Mouse (Mus musculus): ENCODE results near the gene Tmem60. TPM values are rescaled to one million over a fixed set of nuclear protein-coding genes. Genes with fewer than 3 reads are reported as not detected.

Gene Tmem60
- 10 to 100 TPM; 22.7 to 24.8 TPM for total RNA-seq (2021)

DNA sequence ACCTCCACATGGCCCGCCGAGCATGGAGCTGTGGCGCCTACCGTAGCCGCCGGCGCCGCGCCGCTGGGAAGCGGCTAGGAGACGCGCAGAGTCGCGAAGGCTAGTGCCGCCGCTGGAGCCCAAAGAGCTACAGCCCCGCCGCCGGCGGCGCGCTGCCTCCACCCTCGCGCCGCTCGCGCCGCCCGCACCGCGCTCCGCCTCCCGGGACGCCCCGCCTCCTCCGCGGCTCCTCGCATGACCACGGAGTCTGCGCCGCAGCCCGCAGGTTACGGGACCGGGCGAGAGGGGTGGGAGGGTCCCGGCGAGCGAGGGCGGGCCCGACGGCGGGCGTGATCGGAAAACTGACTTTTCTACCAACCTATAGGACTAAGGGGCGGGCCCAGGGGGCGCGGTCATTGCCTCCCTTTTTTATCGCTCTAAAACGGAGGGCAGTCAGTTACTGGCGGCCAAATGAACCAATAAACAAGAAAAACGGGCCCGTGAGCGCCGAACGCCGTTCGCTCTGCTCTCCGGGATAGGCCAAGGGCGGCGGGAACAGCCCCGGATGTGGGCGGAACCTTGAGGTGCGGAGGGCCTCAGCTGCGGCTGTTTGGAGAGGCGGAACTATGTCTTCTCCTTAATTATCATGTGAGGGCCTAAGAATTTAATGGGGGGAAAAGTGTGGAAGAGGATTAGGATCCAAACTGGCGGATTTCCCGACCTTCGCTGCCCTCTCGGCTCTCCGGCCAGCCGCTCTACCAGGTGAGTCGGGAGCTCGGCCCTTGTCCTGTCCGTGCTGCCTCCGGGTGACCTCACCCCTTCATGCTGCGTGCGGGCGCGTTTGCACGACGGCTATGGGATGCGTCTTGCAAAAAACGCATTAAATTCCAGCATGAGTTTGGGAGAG, at the start of gene Tmem60, which contains the start of gene Phtf2:
Gene Tmem60 (plus strand): TSS at position 277 of the 886 bp plus-strand sequence.
Gene Phtf2 (minus strand): TSS at position 210 of the 886 bp plus-strand sequence.
- DNase-seq (ENCODE audit: extremely low spot score in 1 of 2, low spot score in 1 of 2), result peak; percentile 86 to 94

DNA sequence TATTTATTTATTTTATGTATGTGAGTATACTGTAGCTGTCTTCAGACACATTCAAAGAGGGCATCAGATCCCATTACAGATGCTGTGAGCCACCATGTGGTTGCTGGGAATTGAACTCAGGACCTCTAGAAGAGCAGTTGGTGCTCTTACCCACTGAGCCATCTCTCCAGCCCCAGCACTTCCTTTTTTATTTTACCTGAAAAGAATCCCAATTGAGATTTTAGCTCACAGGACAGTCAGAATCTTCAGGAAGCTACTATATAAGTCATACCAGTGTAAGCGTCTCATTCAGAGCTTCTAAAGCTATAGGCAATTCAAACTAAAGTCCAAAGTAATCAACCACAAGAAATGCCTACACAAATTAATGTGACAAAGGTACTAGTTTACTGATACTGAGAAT, 47.6 kb upstream of the Tmem60 start:
- DNase-seq (ENCODE audit: extremely low spot score in 1 of 2, low spot score in 1 of 2), result no peak

DNA sequence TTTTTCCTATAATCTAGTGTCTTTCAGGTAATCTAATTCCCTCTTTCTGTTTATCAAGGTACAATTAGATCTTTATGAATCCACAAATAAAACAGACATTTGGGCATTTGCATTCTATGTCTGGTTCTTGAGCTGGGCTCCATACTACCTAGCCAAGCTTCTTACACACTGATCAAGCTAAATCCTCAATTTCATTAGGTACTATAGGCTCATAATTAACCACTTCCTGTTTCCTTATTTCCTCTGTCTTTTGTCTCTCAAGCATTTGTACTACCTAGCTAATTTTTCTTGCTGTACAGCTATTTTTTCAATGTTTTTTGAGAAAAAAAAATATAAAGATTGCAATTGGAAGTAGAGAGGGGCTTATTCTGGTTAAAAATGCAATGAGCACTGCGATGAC, 44.9 kb upstream of the Tmem60 start:
- no peak for DNase-seq (ENCODE audit: extremely low spot score in 1 of 2, low spot score in 1 of 2)

DNA sequence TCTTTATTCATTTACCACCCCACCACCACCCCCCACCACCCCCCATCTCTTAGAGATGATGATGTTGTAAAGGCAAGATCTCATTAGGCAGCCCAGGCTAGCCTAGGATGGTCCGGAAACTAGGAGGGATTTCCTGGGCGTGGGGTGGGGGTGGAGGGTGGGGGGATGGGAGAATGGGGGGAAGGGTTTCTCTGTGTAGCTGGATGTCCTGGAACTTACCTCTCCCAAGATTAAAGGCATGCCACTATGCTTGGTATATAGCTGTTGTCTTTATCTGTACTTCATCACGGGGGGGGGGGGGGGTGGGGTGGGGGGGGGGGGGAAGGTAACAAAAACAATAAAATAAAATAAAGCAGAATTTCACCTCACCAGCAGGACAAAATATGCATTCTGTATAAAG, 38.6 kb upstream of the Tmem60 start:
- DNase-seq (ENCODE audit: extremely low spot score in 1 of 2, low spot score in 1 of 2), result no peak

DNA sequence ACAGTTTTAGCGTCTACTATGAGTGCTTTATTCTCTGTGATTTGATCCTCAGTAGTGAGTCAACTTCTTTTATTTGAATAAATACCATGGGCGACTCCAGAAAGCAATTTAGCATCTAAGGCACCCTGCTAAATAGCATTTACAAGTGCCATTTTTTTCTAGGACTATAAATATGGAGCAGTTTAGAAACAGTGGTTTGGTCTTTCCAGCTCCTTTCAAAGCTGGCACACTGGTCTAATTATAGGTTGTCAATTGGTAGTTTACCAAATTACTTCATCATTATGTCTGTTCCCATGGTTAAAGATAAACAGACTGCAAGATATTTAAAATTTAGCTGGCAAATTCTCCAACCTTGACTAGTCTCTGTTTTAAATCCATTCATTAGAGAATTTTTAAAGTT, 38.2 kb upstream of the Tmem60 start:
- DNase-seq (ENCODE audit: extremely low spot score in 1 of 2, low spot score in 1 of 2), result no peak

DNA sequence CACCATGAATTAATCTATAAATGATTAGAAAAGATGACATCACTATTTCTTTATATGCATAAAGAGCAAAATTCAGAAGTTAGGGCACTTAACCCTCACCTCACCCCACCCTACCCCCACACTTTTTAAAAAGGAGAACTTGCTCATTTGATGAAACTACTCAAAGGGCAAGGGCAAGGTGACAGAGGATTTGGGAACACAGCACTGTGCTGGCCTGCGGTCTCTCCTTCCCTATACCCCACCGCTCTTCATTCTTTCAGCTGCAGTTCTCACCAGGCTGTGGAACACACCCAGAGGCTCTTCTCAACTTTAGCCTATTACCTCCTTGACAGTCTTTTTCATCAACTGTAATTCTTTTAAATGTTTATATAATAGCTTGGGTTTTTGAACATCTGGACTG, 35.0 kb upstream of the Tmem60 start:
- no peak for DNase-seq (ENCODE audit: extremely low spot score in 1 of 2, low spot score in 1 of 2)

DNA sequence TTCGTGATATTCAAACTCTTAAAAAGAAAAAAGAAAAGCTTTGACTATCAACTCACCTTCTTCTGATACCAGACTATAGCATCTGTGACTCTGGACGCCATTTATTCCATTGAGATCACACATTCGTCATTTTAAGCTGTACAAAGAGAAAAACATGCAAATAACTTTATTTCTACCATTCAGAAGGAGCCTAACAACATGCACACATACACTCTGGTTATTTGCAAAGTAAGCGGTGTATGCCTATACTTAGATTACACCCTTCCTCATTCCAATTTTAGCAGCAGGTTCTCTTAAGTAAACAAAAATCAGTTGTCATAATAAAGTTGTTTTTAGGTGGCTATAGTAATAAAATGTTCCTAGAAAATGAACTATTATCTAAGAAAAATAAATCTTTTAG, 26.9 kb upstream of the Tmem60 start:
- no peak for DNase-seq (ENCODE audit: extremely low spot score in 1 of 2, low spot score in 1 of 2)

DNA sequence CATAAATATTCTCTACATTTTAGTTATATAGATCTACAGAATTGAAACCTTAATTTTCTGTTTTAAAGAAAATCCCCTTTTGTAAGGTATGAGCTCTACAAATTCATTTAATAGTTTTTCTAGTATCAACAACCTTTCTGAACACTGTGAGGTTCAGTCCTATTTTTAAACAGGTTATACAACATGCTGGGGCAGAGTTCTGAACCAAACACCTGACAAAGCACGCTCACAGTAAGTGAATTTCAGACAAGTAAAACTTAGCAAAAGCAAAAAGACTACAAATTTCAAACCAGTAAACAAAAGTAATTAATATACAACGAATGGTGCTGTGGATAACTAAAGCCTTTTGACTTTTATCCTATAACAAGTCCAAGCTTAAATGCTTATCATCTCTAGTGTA, 23.6 kb upstream of the Tmem60 start:
- DNase-seq (ENCODE audit: extremely low spot score in 1 of 2, low spot score in 1 of 2), result no peak

DNA sequence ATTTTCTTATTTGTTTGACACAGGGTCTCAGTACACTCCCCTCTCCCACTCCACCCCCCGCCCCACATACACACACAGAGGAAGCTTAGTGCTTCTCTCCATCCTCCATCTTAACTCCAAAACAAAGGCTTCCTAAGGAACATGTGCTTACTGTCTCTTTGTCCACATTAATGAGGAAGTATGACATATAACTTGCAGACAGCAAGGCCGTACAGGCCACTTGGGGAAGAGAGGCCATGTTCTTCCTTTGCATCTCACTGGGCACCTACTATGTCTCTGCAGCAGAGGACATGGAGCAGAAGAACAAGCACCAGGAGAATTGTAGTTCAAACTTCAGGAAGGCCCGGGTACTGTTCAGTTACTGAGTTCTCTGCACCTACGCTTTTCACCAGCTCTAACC, 21.4 kb upstream of the Tmem60 start:
- no peak for DNase-seq (ENCODE audit: extremely low spot score in 1 of 2, low spot score in 1 of 2)

DNA sequence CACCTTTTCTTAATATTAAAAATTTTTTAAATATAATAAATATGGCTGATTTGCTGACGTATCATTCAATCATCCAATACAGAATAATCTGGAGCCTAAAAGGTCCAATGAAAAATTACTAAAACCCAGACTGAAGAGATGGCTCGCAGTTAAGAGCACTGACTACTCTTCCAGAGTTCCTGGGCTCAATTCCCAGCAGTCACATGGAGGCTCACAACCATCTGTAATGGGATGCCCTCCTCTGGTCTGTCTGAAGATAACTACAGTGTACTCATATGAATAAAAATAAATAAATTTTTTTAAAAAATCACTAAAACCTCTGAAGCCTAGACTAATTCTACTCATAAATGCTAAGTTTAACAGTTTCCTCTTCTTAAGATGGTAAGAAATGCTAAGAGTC, 20.1 kb upstream of the Tmem60 start:
- no peak for DNase-seq (ENCODE audit: extremely low spot score in 1 of 2, low spot score in 1 of 2)

DNA sequence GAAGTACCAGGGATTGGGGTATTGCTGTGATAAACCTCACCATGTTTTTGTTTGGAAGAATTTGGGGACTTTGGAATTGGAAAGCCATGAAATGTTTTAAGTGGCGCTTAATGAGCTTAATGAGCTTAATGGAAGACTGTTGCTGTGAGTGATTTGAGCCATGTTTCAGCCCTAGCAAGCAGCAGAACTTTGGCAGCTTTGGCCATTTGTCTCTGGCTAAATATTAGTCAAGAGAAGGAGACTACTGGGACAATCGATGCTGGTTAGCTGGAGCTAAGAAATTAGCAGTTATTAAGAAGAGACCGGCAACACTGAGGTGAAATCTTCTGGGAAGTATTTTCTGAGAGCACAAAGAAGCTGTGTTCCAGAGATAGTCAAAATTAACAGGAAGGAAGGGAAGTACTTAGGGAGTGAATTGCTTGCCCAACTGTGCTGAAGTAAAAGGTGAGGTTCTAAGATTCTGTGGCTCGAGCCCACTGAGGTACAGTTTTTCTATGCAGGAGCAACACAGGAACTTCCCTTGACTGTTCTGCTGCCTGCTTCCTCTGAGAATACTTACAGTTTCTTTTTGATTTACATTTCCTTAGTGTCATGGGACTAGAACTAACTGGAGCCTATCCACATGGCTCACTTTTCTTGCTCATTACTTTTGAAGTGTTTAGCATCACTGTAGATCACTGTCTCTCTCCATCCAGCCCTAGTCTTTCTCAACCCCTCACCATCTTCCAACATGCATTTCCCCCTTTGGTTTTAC, 17.6 kb upstream of the Tmem60 start:
- no peak for DNase-seq (ENCODE audit: extremely low spot score in 1 of 2, low spot score in 1 of 2)

DNA sequence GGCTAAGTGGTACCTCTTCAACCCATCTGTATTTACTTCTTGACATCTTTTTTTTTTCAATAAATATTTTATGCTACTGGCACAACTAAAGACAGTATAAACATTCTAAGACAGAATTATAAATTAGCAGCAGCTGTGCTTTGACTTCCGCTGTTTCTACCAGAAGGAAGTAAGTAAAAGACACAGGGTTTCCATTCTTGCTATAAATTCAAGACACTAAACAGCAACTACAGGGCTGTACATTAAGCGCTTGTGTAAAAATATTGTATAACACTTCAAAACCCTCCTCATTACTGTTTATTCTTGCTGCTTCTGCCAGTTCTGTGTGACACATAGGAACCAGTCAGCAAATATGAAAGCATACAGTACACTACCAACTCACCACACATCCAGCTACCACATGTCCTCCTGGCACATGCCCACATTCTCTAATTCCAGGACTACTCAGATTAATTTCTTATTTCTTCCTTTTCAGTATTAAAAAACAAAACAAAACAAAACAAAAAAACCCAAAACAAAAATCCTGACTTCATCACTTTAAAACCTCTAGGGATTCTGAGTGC, 16.7 kb upstream of the Tmem60 start:
- no peak for DNase-seq (ENCODE audit: extremely low spot score in 1 of 2, low spot score in 1 of 2)

DNA sequence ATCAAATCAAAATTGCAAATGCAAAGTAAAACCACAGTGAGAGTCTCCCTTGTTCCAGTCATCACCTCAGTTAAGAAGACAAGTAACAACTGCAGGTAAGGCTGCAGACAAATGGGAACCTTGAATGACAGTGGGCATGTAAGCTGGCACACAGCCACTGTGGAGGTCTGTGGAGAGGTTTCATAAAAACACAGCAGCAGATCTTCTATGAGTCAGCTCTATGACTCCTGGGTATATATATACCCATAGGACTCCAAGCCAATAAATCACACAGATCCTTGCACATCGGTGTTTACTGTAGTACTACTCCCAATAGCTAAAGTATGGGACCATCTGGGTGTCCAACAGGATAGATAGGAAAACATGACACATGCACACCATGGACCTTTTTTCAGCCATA, 8.8 kb upstream of the Tmem60 start:
- no peak for DNase-seq (ENCODE audit: extremely low spot score in 1 of 2, low spot score in 1 of 2)

DNA sequence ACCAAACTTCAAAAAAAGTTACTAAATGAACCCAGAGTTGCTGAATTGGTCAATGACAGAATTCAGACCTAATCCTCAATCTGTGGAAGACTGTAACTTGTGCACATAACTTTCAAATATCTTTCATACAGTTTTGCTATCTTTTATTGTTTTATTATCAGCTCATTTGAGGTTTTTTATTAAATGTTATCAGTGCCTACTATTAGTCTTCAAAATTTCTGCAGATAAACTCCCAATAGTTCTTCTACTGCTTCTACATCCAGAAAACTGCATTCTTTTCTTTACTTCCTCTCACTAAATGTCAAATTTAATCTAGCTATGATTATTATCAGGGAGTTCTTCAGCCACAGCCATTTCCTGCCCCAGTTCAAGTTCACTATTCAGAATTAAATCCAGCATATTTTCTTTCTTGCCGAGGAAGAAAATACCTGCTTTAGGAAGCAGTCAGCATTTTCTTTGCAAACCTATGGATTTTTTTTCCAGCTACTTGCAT, 5.0 kb upstream of the Tmem60 start:
- DNase-seq (ENCODE audit: extremely low spot score in 1 of 2, low spot score in 1 of 2), result no peak

DNA sequence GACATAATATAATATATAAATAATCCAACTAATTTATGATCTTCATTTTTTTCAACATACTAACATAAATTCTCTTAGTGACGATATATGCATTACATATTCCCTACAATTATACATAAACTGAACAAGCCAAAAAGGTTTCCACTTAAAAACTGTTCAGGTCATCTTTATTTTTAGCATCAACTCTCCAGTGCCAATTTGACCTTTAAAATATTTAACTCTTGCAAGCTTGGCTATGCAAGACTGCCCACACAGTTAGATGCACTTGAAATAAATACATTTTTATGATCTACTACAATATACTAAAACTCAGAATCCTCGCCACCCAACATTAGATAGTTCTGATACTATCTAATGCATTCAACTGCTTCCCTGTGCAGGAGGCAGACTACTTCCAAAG, 1.6 kb upstream of the Tmem60 start:
- DNase-seq (ENCODE audit: extremely low spot score in 1 of 2, low spot score in 1 of 2), result no peak

DNA sequence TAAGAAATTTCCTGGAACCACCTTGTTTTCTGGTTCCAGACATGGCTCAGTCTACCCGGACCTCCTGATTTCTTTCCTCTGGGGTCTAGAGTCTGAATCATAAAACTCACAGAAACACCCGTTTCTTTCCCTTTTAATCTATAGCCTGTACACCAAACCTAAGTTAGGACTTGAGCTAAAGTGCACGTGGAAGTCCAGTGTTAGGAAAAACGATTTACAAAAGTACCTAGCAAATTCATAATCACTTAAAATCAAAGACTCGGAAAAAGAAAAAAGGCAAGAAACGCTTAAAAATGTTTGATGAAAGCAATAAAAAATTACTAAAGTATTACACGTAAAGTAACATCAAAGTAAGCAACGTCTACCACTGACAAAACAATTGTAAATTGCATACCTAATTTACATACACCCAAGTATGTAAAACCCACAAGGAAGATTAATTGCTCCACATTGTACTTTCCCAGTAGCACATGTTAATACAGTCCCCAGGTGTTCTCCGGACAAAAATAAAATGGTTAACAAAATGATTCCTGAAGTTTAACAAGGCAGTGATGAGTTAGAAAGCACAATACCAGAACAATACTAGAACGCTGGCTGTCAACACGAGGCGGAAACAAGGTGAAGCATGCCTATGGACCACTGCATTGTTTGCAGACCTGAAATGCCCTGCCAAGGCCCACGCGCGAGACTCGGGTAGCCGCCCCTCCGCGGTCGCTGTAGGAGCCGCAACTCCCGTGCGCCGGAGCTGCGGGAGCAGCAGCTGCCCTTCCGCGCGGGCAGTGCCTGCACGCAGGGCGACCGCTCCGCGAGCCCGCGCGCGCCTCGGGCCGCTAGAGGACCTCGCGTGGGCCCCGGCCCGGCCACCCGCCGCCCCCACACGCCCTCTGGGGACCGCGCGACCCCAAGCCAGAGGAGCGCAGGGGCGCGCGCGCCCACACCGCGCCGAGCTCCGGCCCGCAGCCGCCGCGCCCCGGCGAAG, 905 bp upstream of the Tmem60 start:
- DNase-seq (ENCODE audit: extremely low spot score in 1 of 2, low spot score in 1 of 2), result peak; percentile 32 to 39

DNA sequence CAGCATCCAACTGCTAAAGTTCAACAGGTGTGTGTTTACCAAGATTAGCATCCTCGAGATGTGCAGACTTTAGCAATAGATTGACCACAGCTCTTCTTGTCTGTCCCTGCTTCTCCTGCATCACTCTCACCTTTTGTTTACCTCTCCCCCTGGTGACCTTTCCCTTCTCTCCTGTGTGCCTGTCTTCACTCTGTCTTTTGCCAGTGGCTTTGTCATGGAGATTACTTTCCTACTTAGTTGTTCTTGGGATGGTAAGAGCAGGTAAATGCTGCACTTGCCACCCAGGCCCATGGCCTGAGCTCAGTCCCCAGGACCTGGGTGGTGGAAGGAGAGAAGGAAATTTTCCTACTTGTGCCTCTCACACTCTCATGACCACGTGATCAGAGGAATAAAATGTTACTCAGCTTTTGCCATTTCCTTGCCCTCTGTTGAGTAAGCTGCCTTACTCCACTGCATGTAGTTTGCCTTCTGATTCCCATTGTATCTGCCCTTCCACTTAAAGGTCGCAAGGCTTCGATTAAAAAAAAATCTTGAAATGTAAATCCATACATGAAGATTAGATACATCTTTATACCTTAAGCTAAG, 2.1 kb downstream of the Tmem60 start:
- DNase-seq (ENCODE audit: extremely low spot score in 1 of 2, low spot score in 1 of 2), result no peak

DNA sequence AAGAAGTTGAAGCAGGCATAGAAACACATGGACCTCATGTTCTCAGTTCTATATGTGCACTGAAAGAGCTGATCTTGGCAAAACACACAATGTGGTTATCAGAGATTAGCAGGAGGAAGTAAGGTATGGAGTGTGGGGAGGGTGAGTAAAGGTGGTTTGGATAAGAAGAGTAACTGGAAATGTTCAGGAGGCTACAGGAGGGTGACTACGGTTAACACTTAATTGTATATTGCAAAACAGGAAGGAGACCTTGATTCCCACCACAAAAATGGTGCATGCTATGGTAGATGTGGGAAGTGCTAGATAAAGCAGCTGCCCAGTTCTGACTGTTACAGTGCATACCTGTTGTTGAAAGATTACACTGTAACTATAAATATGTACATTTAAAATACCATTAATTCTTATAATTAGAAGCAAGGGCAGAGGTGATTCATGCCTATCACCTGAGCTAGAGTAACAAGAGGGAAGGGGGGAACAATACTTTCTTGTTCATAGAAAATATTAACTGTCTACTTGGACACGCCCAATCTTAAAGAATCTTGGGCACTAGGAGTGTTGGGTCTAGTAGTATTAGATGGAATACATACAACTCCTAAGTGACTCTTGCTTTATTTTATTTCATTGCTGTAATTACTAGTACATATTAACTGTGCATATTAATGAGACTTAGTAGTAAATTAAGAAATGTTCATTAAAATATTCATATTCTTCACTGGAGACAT, 15.6 kb downstream of the Tmem60 start:
- DNase-seq (ENCODE audit: extremely low spot score in 1 of 2, low spot score in 1 of 2), result no peak

DNA sequence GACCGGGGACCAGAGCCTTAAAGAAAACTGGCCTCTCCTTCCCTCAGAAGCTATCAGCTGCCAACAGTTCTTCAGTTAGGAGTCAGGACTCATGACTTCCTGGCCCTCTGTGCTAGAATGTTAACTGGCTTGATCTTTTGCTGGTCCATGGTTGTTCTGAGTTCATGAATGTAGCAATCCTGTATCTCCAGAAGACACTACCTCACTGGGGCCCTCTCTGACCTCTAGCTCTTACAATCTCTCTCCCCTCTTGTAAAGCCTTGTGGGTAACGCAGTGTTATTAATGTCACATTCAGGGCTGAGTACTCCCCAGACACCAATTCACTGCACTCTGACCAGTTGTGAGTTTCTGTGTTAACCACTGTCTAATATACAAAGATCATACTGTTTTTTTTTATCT, 22.7 kb downstream of the Tmem60 start:
- DNase-seq (ENCODE audit: extremely low spot score in 1 of 2, low spot score in 1 of 2), result no peak
